Mouse (Mus musculus) G1E-ER4 (cell line): ENCODE data around the gene Abcc1. TPM values are rescaled to one million over a fixed set of nuclear protein-coding genes. Genes with fewer than 3 reads are reported as not detected.

Source experiments
- GATA1 ChIP-seq: IDR thresholded peaks from one replicate; pipeline ENCODE4 v1.8.0; 2012; ENCODE audit warnings: low read length, inconsistent platforms
- polyA plus RNA-seq: library from polyadenylated mRNA; stranded (reverse); fragments of >175 nt; gene quantifications from 2 replicates; pipeline ENCODE4 v1.2.3, GENCODE M21; 2012

Gene Abcc1
- polyA plus RNA-seq, 1 experiment, result 3.5 TPM

DNA sequence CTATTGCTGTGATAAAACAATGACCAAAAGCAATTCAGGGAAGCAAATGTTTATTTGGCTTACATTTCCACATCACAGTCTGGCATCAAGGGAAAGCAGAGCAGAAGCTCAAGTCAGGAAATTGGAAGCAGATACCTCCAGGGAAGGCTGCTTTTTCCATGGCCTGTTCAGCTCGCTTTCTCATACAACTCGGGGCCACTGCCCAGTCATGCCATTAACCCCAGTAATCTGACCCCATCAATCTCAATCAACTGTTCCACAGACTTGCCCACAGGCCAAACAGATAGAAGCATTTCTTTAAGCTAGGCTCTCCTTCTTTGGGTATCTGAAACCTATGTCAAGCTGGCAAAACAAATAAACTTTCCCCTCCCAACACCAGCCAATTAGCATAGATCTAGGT, 145.1 kb downstream of the Abcc1 start:
- TF ChIP-seq GATA1, result no peak

Other genes starting within 250 kb of the Abcc1 start
- 52.6 and 57.5 TPM in 2 replicates for gene Nde1, start 198.3 kb upstream of the Abcc1 start, polyA plus RNA-seq
- gene Marf1, start 198.2 kb upstream of the Abcc1 start, polyA plus RNA-seq, result 1.3 and 2.6 TPM in 2 replicates
- gene Myh11, start 70.2 kb upstream of the Abcc1 start, polyA plus RNA-seq, result not detected in 2 replicates
- gene Fopnl, start 44.2 kb upstream of the Abcc1 start, polyA plus RNA-seq, result 3.8 and 6.9 TPM in 2 replicates
- not detected in 2 replicates for gene A630010A05Rik, start 200.8 kb downstream of the Abcc1 start, polyA plus RNA-seq